Mouse (Mus musculus): ENCODE data around the gene Rps15a. TPM values are rescaled to one million over a fixed set of nuclear protein-coding genes. Genes with fewer than 3 reads are reported as not detected.
A peak's percentile ranks its signal among the peaks of the same experiment; 100 is the strongest.

Rps15a gene
- total RNA-seq (2021) = 100 to 1,000 TPM; 517 to 581 TPM
- 865 and 1,515 TPM in 2 replicates for polyA plus RNA-seq (2012; rRNA removed)
- long read RNA-seq, full-length matches to known transcripts = 157 of 166 reads
- long read RNA-seq, partial matches to known transcripts = 6 of 166 reads
- long read RNA-seq, other reads (novel, unspliced or antisense) = 3 of 166 reads

GRCm38 (mm10) chr7:118115877-118116568, at the start of gene Rps15a:
Gene Rps15a (minus strand): TSS chr7:118116188.
- H3K27ac ChIP-seq = peak within 1 kb of the TSS; percentile 79
- peaks cover 2% of the 10 kb centered on the region; the same call in 1 of the 2 replicates for H3K79me2 ChIP-seq (replicated peaks; ENCODE audit: control insufficient read depth, insufficient read depth, low read length)
- DNase-seq = peak; percentile 95 to 97
- H3K9ac ChIP-seq (ENCODE audit: low read depth, low read length) = peak within 1 kb of the TSS; percentile 87
- peak; percentile 99 for TF ChIP-seq POLR2A (IDR thresholded peaks at IDR 0.05; ENCODE audit: insufficient read depth, low read depth, low read length)
- TF ChIP-seq CTCF (IDR thresholded peaks at IDR 0.05) = peak; percentile 51
- TF ChIP-seq EP300 (IDR thresholded peaks at IDR 0.05; ENCODE audit: insufficient read depth, low read depth, low read length) = peak; percentile 68; the same call in 1 of the 2 replicates
- WGBS = under 1% methylated on average over 40 of the region's 40 CpGs
- H3K36me3 ChIP-seq (ENCODE audit: control insufficient read depth, insufficient read depth, low read length) = peaks cover 37% of the 10 kb centered on the region
- peak within 1 kb of the TSS; percentile 79 for H3K4me3 ChIP-seq
- peaks cover 7% of the 10 kb centered on the region for H3K4me1 ChIP-seq (ENCODE audit: control insufficient read depth, insufficient read depth, low read length)
- H3K27me3 ChIP-seq (ENCODE audit: control insufficient read depth, insufficient read depth, low read length) = no peaks in the 10 kb centered on the region
- intact Hi-C loops (cut with DNase I) = loop anchor here (1.0 to 10.0 kb wide), 3 partner anchors 13 to 599 kb away; partner anchors contain the start of genes Arl6ip1, Ccp110 and Coq7

DNA sequence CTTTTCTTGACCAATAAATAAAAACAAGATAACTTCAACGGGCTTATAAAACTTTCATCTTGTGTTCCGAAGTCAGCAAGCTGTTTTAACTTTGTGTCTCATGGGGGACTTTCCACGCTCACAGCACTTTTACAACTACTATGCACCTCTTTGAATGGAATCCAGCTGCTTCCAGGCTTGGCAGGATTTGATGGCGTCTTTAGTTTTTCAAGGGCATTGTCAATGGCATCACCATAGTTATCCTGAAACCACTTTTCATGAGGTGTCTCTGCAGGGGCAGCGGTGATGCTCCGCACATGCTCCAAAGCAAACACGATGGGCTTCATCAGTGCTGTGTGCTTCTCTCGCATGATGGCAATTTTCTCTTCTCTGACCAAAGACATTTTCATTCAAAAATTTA, 47.0 kb upstream of the Rps15a start:
- TF ChIP-seq POLR2A (IDR thresholded peaks at IDR 0.05; ENCODE audit: insufficient read depth, low read depth, low read length) = no peak
- TF ChIP-seq CTCF (IDR thresholded peaks at IDR 0.05) = no peak
- TF ChIP-seq EP300 (IDR thresholded peaks at IDR 0.05; ENCODE audit: insufficient read depth, low read depth, low read length) = no peak
- no peak for DNase-seq
- Histone ChIP-seq H3K4me1 (ENCODE audit: control insufficient read depth, insufficient read depth, low read length) (no peaks in the 10 kb centered on the region), H3K9ac (ENCODE audit: low read depth, low read length) (no peak overlapping the region), H3K36me3 (ENCODE audit: control insufficient read depth, insufficient read depth, low read length) (peaks cover 8% of the 10 kb centered on the region), H3K4me3 (no peak overlapping the region), H3K27ac (no peak overlapping the region), H3K27me3 (ENCODE audit: control insufficient read depth, insufficient read depth, low read length) (no peaks in the 10 kb centered on the region), H3K79me2 (replicated peaks; ENCODE audit: control insufficient read depth, insufficient read depth, low read length) (peaks cover 2% of the 10 kb centered on the region; the same call in 1 of the 2 replicates)
- WGBS = 89% methylated on average over 8 of the region's 8 CpGs
- intact Hi-C loops (cut with DNase I) = no loop called here

- intact Hi-C loops (cut with DNase I) = no loop called here
- 35% methylated on average over 3 of the region's 3 CpGs for WGBS
- peaks cover 11% of the 10 kb centered on the region for H3K36me3 ChIP-seq (ENCODE audit: control insufficient read depth, insufficient read depth, low read length)
- H3K79me2 ChIP-seq (replicated peaks; ENCODE audit: control insufficient read depth, insufficient read depth, low read length) = peaks cover 2% of the 10 kb centered on the region; the same call in 1 of the 2 replicates
- H3K4me3 ChIP-seq = no peak overlapping the region
- no peaks in the 10 kb centered on the region for H3K4me1 ChIP-seq (ENCODE audit: control insufficient read depth, insufficient read depth, low read length)
- H3K27me3 ChIP-seq (ENCODE audit: control insufficient read depth, insufficient read depth, low read length) = no peaks in the 10 kb centered on the region
- TF ChIP-seq CTCF (IDR thresholded peaks at IDR 0.05) (no peak), POLR2A (IDR thresholded peaks at IDR 0.05; ENCODE audit: insufficient read depth, low read depth, low read length) (no peak), EP300 (IDR thresholded peaks at IDR 0.05; ENCODE audit: insufficient read depth, low read depth, low read length) (no peak)
- H3K27ac ChIP-seq = no peak overlapping the region
- no peak overlapping the region for H3K9ac ChIP-seq (ENCODE audit: low read depth, low read length)
- DNase-seq = no peak
These were observed 44.1 kb upstream of the Rps15a start for GRCm38 (mm10) chr7:118160121-118160520.

DNA sequence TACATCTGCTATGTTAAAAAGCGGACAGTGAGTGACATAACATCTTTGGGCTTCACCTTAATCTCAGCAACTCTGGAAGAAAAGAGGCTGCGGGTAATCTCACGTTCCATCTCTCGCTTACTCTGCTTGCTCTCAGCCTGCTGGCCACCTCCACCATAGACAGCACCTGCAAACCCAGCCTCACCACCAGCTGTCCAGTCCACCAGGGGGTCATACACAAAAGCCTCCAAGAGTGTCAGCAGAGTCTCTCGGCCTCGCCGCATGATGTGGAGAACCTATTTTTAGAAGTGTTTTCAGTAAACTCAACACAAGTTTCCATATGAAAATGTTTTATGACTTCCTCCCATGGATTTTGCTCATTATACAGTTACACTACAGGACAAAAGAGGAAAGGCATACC, 40.5 kb upstream of the Rps15a start:
- H3K4me1 ChIP-seq (ENCODE audit: control insufficient read depth, insufficient read depth, low read length) = no peaks in the 10 kb centered on the region
- peaks cover 2% of the 10 kb centered on the region; the same call in 1 of the 2 replicates for H3K79me2 ChIP-seq (replicated peaks; ENCODE audit: control insufficient read depth, insufficient read depth, low read length)
- TF ChIP-seq CTCF (IDR thresholded peaks at IDR 0.05) = no peak
- no peak for TF ChIP-seq EP300 (IDR thresholded peaks at IDR 0.05; ENCODE audit: insufficient read depth, low read depth, low read length)
- no peak for TF ChIP-seq POLR2A (IDR thresholded peaks at IDR 0.05; ENCODE audit: insufficient read depth, low read depth, low read length)
- H3K27ac ChIP-seq = no peak overlapping the region
- H3K36me3 ChIP-seq (ENCODE audit: control insufficient read depth, insufficient read depth, low read length) = peaks cover 22% of the 10 kb centered on the region
- WGBS = 71% methylated on average over 7 of the region's 7 CpGs
- no peak for DNase-seq
- H3K9ac ChIP-seq (ENCODE audit: low read depth, low read length) = no peak overlapping the region
- no peaks in the 10 kb centered on the region for H3K27me3 ChIP-seq (ENCODE audit: control insufficient read depth, insufficient read depth, low read length)
- intact Hi-C loops (cut with DNase I) = loop anchor here (5.0 kb wide), 1 partner anchor 141 kb away; no protein-coding TSS in a partner anchor
- H3K4me3 ChIP-seq = no peak overlapping the region

DNA sequence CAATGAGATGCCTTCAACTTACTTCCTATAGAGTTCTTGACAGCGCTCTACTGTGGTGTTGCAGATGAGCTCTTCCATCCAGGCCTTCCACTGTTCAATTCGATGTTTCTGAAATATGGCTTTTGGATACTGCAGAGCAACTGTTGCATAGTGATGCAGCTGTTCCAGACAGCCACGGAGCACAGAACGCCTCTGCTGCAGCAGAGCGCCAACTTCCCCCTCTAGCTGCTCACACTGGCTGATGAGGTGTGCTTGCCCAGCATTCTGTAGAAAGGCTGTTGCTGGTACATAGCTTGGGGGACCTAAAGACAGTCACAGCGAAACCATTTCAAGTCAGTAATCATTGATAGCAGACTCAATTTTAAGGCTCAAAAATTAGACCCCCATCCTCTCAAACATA, 38.2 kb upstream of the Rps15a start:
- Histone ChIP-seq H3K27me3 (ENCODE audit: control insufficient read depth, insufficient read depth, low read length) (no peaks in the 10 kb centered on the region), H3K4me3 (no peak overlapping the region), H3K27ac (no peak overlapping the region), H3K4me1 (ENCODE audit: control insufficient read depth, insufficient read depth, low read length) (no peaks in the 10 kb centered on the region), H3K36me3 (ENCODE audit: control insufficient read depth, insufficient read depth, low read length) (peaks cover 22% of the 10 kb centered on the region), H3K79me2 (replicated peaks; ENCODE audit: control insufficient read depth, insufficient read depth, low read length) (no peaks in the 10 kb centered on the region), H3K9ac (ENCODE audit: low read depth, low read length) (no peak overlapping the region)
- WGBS = 88% methylated on average over 6 of the region's 6 CpGs
- DNase-seq = no peak
- TF ChIP-seq EP300 (IDR thresholded peaks at IDR 0.05; ENCODE audit: insufficient read depth, low read depth, low read length) (no peak), CTCF (IDR thresholded peaks at IDR 0.05) (no peak)
- intact Hi-C loops (cut with DNase I) = no loop called here

- intact Hi-C loops (cut with DNase I) = no loop called here
- H3K27me3 ChIP-seq (ENCODE audit: control insufficient read depth, insufficient read depth, low read length) = no peaks in the 10 kb centered on the region
- no peak overlapping the region for H3K9ac ChIP-seq (ENCODE audit: low read depth, low read length)
- DNase-seq = no peak
- WGBS = 87% methylated on average over 3 of the region's 3 CpGs
- H3K4me3 ChIP-seq = no peak overlapping the region
- H3K4me1 ChIP-seq (ENCODE audit: control insufficient read depth, insufficient read depth, low read length) = no peaks in the 10 kb centered on the region
- no peak for TF ChIP-seq EP300 (IDR thresholded peaks at IDR 0.05; ENCODE audit: insufficient read depth, low read depth, low read length)
- TF ChIP-seq CTCF (IDR thresholded peaks at IDR 0.05) = no peak
- TF ChIP-seq POLR2A (IDR thresholded peaks at IDR 0.05; ENCODE audit: insufficient read depth, low read depth, low read length) = no peak
- no peak overlapping the region for H3K27ac ChIP-seq
- no peaks in the 10 kb centered on the region for H3K79me2 ChIP-seq (replicated peaks; ENCODE audit: control insufficient read depth, insufficient read depth, low read length)
- peaks cover 6% of the 10 kb centered on the region for H3K36me3 ChIP-seq (ENCODE audit: control insufficient read depth, insufficient read depth, low read length)
These were observed 27.6 kb upstream of the Rps15a start for GRCm38 (mm10) chr7:118143602-118144001.
